Mouse (Mus musculus): ENCODE results near the gene Vps39.

Gene Vps39

DNA sequence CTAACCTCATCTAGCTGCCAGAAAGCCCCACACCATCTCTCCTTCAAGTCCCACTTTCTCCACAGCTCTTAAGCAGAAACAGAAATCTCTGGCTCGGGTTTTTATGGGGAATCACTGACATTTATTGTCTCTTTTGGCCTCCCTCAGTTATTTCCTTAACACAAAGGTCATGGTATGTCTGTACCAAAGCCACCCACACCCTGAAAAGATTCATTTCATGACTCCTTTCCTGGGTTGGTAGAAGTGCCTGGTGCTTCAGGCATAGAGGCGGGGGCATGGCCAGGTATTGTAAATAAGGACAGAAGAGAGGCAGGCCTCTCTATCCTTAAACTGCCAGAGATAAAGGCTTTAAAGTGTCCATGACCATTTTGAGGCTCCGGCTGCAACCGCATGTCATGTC, 38.5 kb downstream of the Vps39 start:
- POLR2A ChIA-PET: interaction anchor here in 3 of 4 experiments (0.6 to 3.1 kb wide), 9 partner anchors 10 to 38 kb away, joined by 3 to 16 read pairs (median 3); partner anchors contain the start of gene Vps39 (in 1 of the 3)
- CTCF ChIA-PET: interaction anchor here in 2 of 4 experiments (0.6 to 1.2 kb wide), 3 partner anchors 34 to 886 kb away, joined by 3 to 4 read pairs (median 4); no protein-coding TSS in a partner anchor

DNA sequence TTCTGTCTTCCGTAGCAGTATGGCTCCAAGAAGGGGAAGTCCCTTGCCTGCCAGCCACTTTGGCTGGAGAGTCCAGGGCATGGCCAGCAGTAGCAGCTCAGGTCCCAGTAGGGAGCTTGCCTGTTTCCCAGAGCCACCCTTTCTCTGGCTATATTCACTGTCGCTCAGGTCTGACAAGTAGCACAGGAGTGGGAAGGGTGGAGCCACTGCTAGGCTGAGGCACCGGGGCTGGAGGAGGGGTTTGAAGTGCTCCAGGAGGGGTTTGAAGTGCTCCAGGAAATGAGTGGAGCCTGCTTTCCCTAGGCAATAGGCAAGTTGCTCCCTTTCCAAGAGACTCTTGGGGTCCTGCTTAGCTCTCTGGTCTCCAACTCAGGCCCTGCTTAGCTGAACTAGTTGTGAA, 39.0 kb downstream of the Vps39 start, which contains the start of gene Pla2g4f:
Gene Pla2g4f, minus strand, starts transcription at position 190 of the 400 bp plus-strand sequence.
- POLR2A ChIA-PET: interaction anchor here in 3 of 4 experiments (0.6 to 3.1 kb wide), 12 partner anchors 9 to 49 kb away, joined by 3 to 16 read pairs (median 4); partner anchors contain the start of gene Vps39 (in 1 of the 3)
- CTCF ChIA-PET: interaction anchor here in 2 of 4 experiments (1.0 to 1.3 kb wide), 4 partner anchors 45 to 141 kb away, joined by 3 to 4 read pairs (median 4); no protein-coding TSS in a partner anchor

DNA sequence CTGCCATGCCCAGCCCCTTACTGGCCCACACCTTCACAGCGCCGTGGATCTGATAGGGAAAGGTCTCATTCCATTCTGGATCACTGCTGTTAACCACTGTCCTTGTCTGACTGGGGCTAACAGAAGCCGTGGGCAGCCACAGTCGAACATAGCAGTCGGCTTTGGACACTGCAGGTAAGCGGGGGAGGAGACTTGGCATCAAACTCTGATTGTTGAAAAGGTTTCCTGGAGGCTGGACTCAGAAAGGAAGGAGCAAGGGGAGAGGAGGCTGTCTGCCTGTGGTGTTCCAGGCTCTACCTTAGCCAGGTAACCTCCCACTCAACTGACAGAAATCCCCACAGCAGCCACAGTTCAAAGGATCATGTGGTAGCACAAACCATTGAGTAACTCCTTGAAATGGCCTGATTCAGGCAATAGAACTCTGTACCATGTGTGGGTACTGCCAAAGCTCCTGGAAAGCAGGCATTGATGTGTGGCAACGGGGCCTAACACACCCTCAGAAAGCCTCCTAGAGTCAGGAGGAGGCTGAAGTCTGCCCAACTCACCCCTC, 40.6 kb downstream of the Vps39 start:
- CTCF ChIA-PET: no interaction called here
- POLR2A ChIA-PET: interaction anchor here in 1 of 4 experiments (2.1 kb wide), 1 partner anchor 8 kb away, joined by 16 read pairs; no protein-coding TSS in a partner anchor

DNA sequence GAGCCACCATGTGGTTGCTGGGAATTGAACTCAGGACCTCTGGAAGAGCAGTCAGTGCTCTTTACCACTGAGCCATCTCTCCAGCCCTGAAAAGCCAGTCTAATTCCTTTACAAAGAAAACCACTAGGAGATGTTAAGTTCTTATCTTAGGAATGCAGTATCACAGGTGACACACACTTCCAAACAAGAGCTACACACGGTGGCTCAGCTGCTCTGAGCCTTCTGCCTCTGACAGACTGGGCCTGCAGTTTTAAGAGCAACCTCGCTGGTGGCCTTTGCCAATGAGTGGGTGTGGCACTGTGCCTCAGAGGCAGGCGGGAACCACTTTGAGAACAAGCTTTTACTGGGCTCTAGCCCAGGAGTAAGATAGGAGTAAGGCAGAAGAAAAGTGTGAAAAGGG, 48.8 kb downstream of the Vps39 start:
- ChIA-PET CTCF (interaction anchor here in 1 of 4 experiments (1.1 kb wide), 1 partner anchor 35 kb away, joined by 4 read pairs; no protein-coding TSS in a partner anchor), POLR2A (interaction anchor here in 2 of 4 experiments (1.2 to 2.8 kb wide), 3 partner anchors 9 to 11 kb away, joined by 4 to 16 read pairs (median 9); partner anchors contain the start of gene Pla2g4f (in 2 of the 2))

DNA sequence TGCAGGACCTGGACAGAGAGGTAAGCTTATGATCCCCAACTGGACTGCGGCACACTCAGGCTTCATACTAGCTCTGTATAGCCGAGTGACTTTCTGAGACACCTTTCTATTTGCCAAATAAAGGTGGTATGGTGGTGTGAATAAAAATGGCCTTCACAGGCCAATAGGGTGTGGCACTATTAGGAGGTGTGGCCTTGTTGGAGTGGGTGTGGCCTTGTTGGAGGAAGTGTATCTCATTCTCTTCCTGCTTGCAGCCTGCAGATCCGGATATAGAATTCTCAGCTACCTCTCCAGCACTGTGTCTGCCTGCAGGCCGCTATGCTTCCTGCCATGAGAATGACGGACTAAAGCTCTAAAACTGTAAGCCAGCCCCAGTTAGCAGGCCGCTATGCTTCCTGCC, 51.9 kb downstream of the Vps39 start:
- POLR2A ChIA-PET: interaction anchor here in 3 of 4 experiments (0.9 to 1.9 kb wide), 9 partner anchors 10 to 60 kb away, joined by 3 to 4 read pairs (median 3); partner anchors contain the start of genes Pla2g4f (in 2 of the 3) and Pla2g4e (in 1 of the 3)
- CTCF ChIA-PET: no interaction called here

- CTCF ChIA-PET: interaction anchor here in 2 of 4 experiments (0.6 to 0.7 kb wide), 2 partner anchors 20 to 59 kb away, joined by 3 to 5 read pairs; no protein-coding TSS in a partner anchor
- POLR2A ChIA-PET: interaction anchor here in 2 of 4 experiments (0.9 to 1.3 kb wide), 3 partner anchors 8 to 432 kb away, joined by 3 read pairs; partner anchors contain the start of gene Pla2g4f (in 1 of the 2)
Measured at GRCm38 (mm10) chr2:120299866-120300265, 53.1 kb downstream of the Vps39 start.

- CTCF ChIA-PET: interaction anchor here in 2 of 4 experiments (0.6 to 1.4 kb wide), 3 partner anchors 17 to 106 kb away, joined by 3 to 5 read pairs (median 3); no protein-coding TSS in a partner anchor
Measured at GRCm38 (mm10) chr2:120296160-120296559, 56.8 kb downstream of the Vps39 start.

GRCm38 (mm10) chr2:120291471-120292078, 61.4 kb downstream of the Vps39 start:
- ChIA-PET POLR2A (interaction anchor here in 3 of 4 experiments (0.6 to 1.2 kb wide), 4 partner anchors 8 to 317 kb away, joined by 3 to 7 read pairs (median 3); partner anchors contain the start of genes Haus2 (in 1 of the 3), Lrrc57 (in 1 of the 3) and Vps39 (in 1 of the 3)), CTCF (interaction anchor here in 3 of 4 experiments (0.9 to 1.4 kb wide), 4 partner anchors 11 to 118 kb away, joined by 3 to 7 read pairs (median 4); no protein-coding TSS in a partner anchor)

More at GRCm38 (mm10) chr2:120296160-120296559, 56.8 kb downstream of the Vps39 start:
- POLR2A ChIA-PET: interaction anchor here in 1 of 4 experiments (1.3 kb wide), 1 partner anchor 17 kb away, joined by 4 read pairs; no protein-coding TSS in a partner anchor

DNA sequence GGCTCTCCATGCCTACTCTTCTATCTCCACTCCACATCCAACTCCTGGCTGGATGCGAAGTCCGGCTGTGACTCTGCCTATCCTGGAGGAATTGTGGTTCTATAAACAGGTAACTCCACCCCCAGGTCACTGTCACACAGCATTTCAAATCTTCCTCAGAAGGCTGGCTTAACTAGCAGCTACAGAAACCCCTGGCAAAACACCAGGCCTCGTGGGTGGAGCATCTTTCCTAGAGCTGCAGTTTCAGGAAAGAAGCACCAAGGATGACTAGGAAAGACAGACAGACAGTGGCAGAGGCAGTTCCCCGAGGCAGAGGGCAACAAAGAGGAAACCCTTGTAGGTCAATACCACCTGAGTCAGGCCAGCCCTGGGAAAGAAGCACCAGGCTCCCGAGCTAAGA, 63.9 kb downstream of the Vps39 start, which contains the start of gene Pla2g4d:
Gene Pla2g4d, minus strand, starts transcription at position 203 of the 400 bp plus-strand sequence.
- ChIA-PET CTCF (interaction anchor here in 2 of 4 experiments (0.7 to 1.5 kb wide), 2 partner anchors 9 to 20 kb away, joined by 3 to 5 read pairs; no protein-coding TSS in a partner anchor), POLR2A (no interaction called here)

GRCm38 (mm10) chr2:120288401-120288800, 64.5 kb downstream of the Vps39 start:
- POLR2A ChIA-PET: no interaction called here
- CTCF ChIA-PET: interaction anchor here in 2 of 4 experiments (0.7 to 1.5 kb wide), 2 partner anchors 8 to 20 kb away, joined by 3 to 5 read pairs; no protein-coding TSS in a partner anchor

DNA sequence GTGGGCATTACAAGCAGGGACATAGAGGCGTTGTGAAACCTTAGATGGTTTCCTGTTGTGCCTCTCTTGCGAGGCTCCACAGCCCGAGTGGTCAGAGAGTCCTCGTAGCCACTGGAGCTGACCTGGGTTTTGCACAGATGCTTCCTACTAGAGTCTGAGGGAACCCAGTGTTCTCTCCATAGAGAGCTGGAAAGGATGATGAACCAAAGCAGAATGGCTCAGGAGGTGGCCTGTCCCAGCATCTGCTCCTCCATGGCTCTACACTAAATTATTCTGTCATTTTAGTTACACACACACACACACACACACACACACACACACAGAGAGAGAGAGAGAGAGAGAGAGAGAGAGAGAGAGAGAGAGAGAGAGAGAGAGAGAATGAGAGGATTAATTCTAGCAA, 67.3 kb downstream of the Vps39 start:
- POLR2A ChIA-PET: interaction anchor here in 1 of 4 experiments (0.7 kb wide), 1 partner anchor 9 kb away, joined by 4 read pairs; no protein-coding TSS in a partner anchor
- CTCF ChIA-PET: interaction anchor here in 3 of 4 experiments (0.6 to 2.4 kb wide), 4 partner anchors 17 to 519 kb away, joined by 3 to 11 read pairs (median 4); no protein-coding TSS in a partner anchor

DNA sequence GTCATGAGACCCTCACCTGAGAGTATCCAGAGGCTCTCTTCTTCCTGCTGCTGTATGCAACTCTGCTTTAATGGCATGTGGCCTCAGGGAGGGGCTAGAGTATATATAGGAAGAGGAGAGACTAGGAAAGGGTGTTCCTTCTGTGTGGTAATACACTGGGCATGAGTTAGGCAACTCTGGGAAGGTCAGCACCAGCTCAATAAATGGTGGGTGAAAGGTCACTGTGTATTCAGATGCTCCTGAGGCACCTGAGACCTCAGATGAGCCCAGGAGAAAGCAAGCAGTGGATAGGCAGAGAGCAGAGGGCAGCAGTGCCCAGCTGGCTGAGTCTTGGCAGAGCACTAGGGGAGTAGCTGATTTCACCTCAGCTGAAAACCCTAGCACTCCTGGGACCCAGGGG, 68.2 kb downstream of the Vps39 start:
- CTCF ChIA-PET: interaction anchor here in 2 of 4 experiments (1.2 to 2.4 kb wide), 2 partner anchors 16 to 97 kb away, joined by 3 to 11 read pairs; no protein-coding TSS in a partner anchor
- POLR2A ChIA-PET: no interaction called here

GRCm38 (mm10) chr2:120284094-120284493, 68.8 kb downstream of the Vps39 start:
- ChIA-PET CTCF (interaction anchor here in 1 of 4 experiments (1.2 to 2.4 kb wide), 2 partner anchors 15 to 110 kb away, joined by 4 to 11 read pairs; no protein-coding TSS in a partner anchor), POLR2A (no interaction called here)

DNA sequence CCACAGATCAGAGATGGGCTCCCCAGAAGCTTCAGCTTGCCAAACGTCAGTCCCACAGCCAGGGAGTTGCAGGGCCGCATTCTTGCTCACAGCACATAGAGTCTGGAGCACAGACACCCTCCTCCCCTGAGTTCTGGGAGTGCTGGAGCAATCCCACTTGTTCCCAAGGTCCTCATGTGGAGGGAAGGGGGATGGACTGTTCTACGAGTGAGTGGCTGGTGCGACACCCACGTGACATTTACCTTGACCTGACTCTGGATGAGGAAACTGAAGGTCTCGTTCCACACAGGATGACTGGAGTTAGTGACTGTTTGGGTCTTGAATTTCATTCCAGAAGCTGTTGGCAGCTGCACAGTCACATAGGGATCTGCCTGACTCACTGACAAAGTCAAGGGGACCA, 69.4 kb downstream of the Vps39 start:
- CTCF ChIA-PET: interaction anchor here in 1 of 4 experiments (1.2 kb wide), 1 partner anchor 110 kb away, joined by 4 read pairs; no protein-coding TSS in a partner anchor

DNA sequence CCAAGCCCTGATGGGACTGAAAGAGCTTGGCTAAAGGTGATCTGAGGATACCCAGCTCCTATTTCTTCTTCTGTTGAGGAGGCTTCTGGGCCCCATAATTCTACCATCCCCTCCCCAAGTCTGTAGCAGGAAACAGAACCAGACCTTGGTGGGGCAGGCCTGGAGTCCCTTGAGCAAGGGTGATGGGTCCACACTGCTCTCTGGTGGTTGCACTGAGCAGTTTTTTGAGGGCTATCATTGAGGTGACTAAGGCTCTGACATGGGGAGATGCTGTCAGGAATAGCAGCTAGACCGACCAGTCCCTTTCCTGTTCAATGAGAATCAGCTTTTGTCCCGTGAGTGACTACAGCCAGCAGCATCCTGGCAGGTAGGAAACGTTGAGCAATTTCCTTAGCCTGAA, 71.7 kb downstream of the Vps39 start:
- POLR2A ChIA-PET: interaction anchor here in 2 of 4 experiments (1.3 to 1.5 kb wide), 3 partner anchors 20 to 108 kb away, joined by 3 to 4 read pairs (median 3); no protein-coding TSS in a partner anchor
- CTCF ChIA-PET: interaction anchor here (0.6 to 3.7 kb wide), 31 partner anchors 10 to 477 kb away, joined by 3 to 64 read pairs (median 6); partner anchors contain the start of gene Pla2g4e (in 1 of the 4)

More for the DNA sequence above, 69.4 kb downstream of the Vps39 start:
- POLR2A ChIA-PET: interaction anchor here in 2 of 4 experiments (0.9 to 1.2 kb wide), 2 partner anchors 8 to 69 kb away, joined by 3 read pairs; partner anchors contain the start of gene Vps39 (in 1 of the 2)

DNA sequence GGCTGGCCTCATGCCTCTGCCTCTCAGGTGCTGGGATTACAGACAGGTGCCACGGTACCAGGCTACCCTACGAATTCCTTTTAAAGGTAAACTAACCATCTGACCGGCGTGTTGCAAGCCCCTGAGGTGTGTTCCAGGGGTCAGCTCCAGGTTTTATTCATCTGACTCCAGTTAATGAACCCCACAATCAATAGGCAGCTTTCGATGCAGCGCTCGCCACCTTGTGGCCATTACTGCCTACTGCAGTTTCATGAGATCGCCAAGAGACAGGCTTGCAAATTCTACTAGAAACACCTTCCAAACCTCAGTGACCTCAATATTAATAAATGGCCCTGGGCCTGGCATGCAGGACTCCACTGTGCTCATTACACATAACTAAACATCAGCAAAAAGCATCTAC, 73.0 kb downstream of the Vps39 start:
- CTCF ChIA-PET: interaction anchor here (0.6 to 3.7 kb wide), 83 partner anchors 9 to 475 kb away, joined by 3 to 64 read pairs (median 4); partner anchors contain the start of genes Ehd4 (in 2 of the 4), Pla2g4e (in 2 of the 4) and Pla2g4d (in 1 of the 4)
- POLR2A ChIA-PET: interaction anchor here in 2 of 4 experiments (0.9 to 2.0 kb wide), 8 partner anchors 11 to 252 kb away, joined by 3 to 6 read pairs (median 3); partner anchors contain the start of genes Ehd4 (in 1 of the 2) and Vps39 (in 1 of the 2)

DNA sequence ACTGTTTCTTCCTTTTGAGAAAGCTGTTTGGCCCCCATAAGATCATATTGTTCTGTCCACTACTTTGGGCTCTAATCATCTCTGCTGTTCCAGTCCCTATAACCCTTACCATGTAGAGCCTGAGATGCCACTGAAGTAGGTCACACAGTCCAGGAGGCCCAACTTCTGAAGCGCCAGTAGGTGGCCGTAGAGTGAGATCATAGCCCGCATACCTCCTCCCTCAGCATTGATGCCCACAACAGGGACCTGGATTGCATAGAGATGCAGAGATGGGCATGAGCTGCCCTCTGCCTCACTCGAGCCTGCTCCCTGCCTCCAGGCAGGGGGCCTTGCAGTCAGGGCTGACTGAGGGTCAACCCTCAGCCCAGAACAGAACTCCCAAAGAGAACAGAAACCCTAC, 76.0 kb downstream of the Vps39 start:
- CTCF ChIA-PET: interaction anchor here in 2 of 4 experiments (0.6 to 1.7 kb wide), 3 partner anchors 8 to 98 kb away, joined by 3 to 6 read pairs (median 4); no protein-coding TSS in a partner anchor
- POLR2A ChIA-PET: interaction anchor here in 1 of 4 experiments (1.2 kb wide), 1 partner anchor 8 kb away, joined by 5 read pairs; no protein-coding TSS in a partner anchor

Data from embryonic stem cell, embryonic (primary cell).